Mouse (Mus musculus): ENCODE results near the gene Cyb5r3. TPM values are rescaled to one million over a fixed set of nuclear protein-coding genes. Genes with fewer than 3 reads are reported as not detected.

The Cyb5r3 gene
- polyA plus RNA-seq, 1 experiment from 2014 or later, result 117 TPM

GRCm38 (mm10) chr15:83107814-83108213, 64.6 kb downstream of the Cyb5r3 start:
- WGBS, result 27% methylated on average over 6 of the region's 6 CpGs
- H3K36me3 ChIP-seq, result no peaks in the 10 kb centered on the region

GRCm38 (mm10) chr15:83106426-83106825, 66.0 kb downstream of the Cyb5r3 start:
- WGBS, result 91% methylated on average over 6 of the region's 6 CpGs
- Histone ChIP-seq H3K4me3 (no peak overlapping the region), H3K36me3 (no peaks in the 10 kb centered on the region), H3K4me2 (no peak overlapping the region), H3K27ac (no peak overlapping the region), H3K27me3 (peaks cover 10% of the 10 kb centered on the region; the same call in 1 of the 2 replicates), H3K9me3 (no peaks in the 10 kb centered on the region), H3K4me1 (replicated peaks) (peaks cover 18% of the 10 kb centered on the region), H3K9ac (no peak overlapping the region)
- ATAC-seq (ENCODE audit: low FRiP score), result no peak

More at GRCm38 (mm10) chr15:83107814-83108213, 64.6 kb downstream of the Cyb5r3 start:
- no peak overlapping the region for H3K9ac ChIP-seq
- no peak overlapping the region for H3K27ac ChIP-seq
- H3K27me3 ChIP-seq, result no peaks in the 10 kb centered on the region
- H3K9me3 ChIP-seq, result no peaks in the 10 kb centered on the region
- ATAC-seq (ENCODE audit: low FRiP score), result no peak
- no peak overlapping the region for H3K4me2 ChIP-seq
- H3K4me3 ChIP-seq, result no peak overlapping the region
- H3K4me1 ChIP-seq (replicated peaks), result peaks cover 20% of the 10 kb centered on the region

Other genes starting within 250 kb of the Cyb5r3 start
- gene Tcf20, start 184.7 kb downstream of the Cyb5r3 start, polyA plus RNA-seq (2015; fragmentation: Nextera tagmentation; extraction: Ambion mirVana), result 11.8 and 12.6 TPM in 2 replicates
- gene Nfam1, start 139.3 kb downstream of the Cyb5r3 start, polyA plus RNA-seq (2015; fragmentation: Nextera tagmentation; extraction: Ambion mirVana), result 2.0 and 2.2 TPM in 2 replicates
- gene Serhl, start 83.1 kb downstream of the Cyb5r3 start, polyA plus RNA-seq (2015; fragmentation: Nextera tagmentation; extraction: Ambion mirVana), result 30.8 and 32.4 TPM in 2 replicates
- gene Rrp7a, start 49.8 kb downstream of the Cyb5r3 start, polyA plus RNA-seq (2015; fragmentation: Nextera tagmentation; extraction: Ambion mirVana), result 72.7 and 74.8 TPM in 2 replicates
- 144 and 146 TPM in 2 replicates for gene Poldip3, start 23.2 kb downstream of the Cyb5r3 start, polyA plus RNA-seq (2015; fragmentation: Nextera tagmentation; extraction: Ambion mirVana)
- 3.0 and 4.4 TPM in 2 replicates for gene A4galt, start 79.2 kb upstream of the Cyb5r3 start, polyA plus RNA-seq (2015; fragmentation: Nextera tagmentation; extraction: Ambion mirVana)
- 43.8 and 46.7 TPM in 2 replicates for gene Arfgap3, start 177.7 kb upstream of the Cyb5r3 start, polyA plus RNA-seq (2015; fragmentation: Nextera tagmentation; extraction: Ambion mirVana)